Comparison of ENCODE assay signal across 8 mouse cellular contexts in the genomic region with DNA sequence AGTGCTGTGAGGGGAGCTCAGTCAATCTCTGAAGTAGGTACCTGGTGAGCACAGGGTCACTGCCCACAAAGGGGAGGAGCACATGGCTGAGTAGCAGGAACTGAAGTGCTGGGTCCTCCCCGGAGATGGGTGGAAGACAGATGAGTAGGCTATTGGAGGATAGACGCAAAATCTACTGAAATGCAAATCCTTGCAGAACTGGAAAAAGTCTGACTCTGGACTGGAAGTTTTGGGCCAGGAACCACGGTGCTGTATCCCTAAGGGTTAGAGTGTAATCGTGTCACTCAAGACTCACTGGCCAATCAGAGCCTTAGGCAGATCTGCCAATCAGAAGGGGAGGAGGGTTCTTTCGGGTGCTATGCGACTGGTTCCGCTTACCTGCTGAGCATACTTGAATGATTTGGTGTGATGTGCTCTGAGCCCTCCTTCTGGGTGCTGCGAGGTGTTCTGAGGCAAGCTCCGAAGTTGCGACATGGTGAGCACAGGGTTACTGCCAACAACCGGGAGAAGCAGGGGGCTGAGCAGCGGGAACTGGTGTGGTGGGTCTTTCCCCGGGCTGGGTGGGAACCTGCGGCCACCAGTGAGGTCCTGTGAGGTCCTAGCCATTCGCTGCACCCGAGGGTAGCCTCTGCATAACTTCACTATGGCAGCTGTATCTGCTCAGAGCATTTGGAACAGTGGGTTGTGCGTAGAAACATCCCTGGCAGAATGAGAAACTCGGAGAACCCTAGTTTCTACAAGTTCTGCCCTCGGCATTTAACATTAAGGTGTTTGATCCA.
DNase-seq lines count a peak whose midpoint lies in the region; ATAC-seq and TF ChIP-seq lines count a peak whose summit lies in the region.

No protein-coding gene starts in this region.

- H3K9me3 ChIP-seq in E14TG2a.4 (ENCODE audit: low read length) = peaks cover 6% of the 10 kb centered on the region; the same call in 1 of the 2 replicates
- H3K9me3 ChIP-seq in forebrain, embryonic 10.5 days = no peaks in the 10 kb centered on the region
- no peaks in the 10 kb centered on the region for H3K9me3 ChIP-seq in neural tube, embryonic 15.5 days (replicated peaks)

- WGBS in forebrain, embryonic 10.5 days = 2% methylated on average over 19 of the region's 19 CpGs
- 6% methylated on average over 19 of the region's 19 CpGs for WGBS in neural tube, embryonic 15.5 days

- no peaks in the 10 kb centered on the region for H3K36me3 ChIP-seq in E14TG2a.4 (ENCODE audit: insufficient read depth, low read length)
- no peaks in the 10 kb centered on the region for H3K36me3 ChIP-seq in forebrain, embryonic 10.5 days (replicated peaks)
- H3K36me3 ChIP-seq in neural tube, embryonic 15.5 days = no peaks in the 10 kb centered on the region

- peak overlapping the region; percentile 45 for H3K9ac ChIP-seq in neural tube, embryonic 15.5 days (replicated peaks)

- ATAC-seq in hematopoietic stem cell, adult 5-6 weeks (replicated peaks in 1 of 2; ENCODE audit: insufficient read depth in 1 of 2, low FRiP score in 2 of 2, low TSS enrichment in 1 of 2, low read depth in 1 of 2, poor library complexity in 2 of 2, severe bottlenecking in 2 of 2) = peak; percentile 99
- ATAC-seq in neural tube, embryonic 15.5 days (ENCODE audit: low FRiP score) = peak; percentile 97

- H3K4me2 ChIP-seq in neural tube, embryonic 15.5 days = peak overlapping the region; percentile 86

- H3K4me1 ChIP-seq in E14TG2a.4 (replicated peaks; ENCODE audit: low read depth, low read length) = peaks cover 11% of the 10 kb centered on the region; the same call in 1 of the 2 replicates
- peaks cover 8% of the 10 kb centered on the region; the same call in 1 of the 2 replicates for H3K4me1 ChIP-seq in forebrain, embryonic 10.5 days
- 0 out of 2 replicates have a peak, but pooled peaks cover 9% of the 10 kb centered on the region for H3K4me1 ChIP-seq in neural tube, embryonic 15.5 days

- peak overlapping the region; percentile 79 for H3K27ac ChIP-seq in forebrain, embryonic 10.5 days
- 0 out of 2 replicates have a peak overlapping the region, but pooled peaks have one; percentile 8 for H3K27ac ChIP-seq in layer of hippocampus, adult 2 months
- no peak overlapping the region for H3K27ac ChIP-seq in neural tube, embryonic 15.5 days (replicated peaks)

- no peak for TF ChIP-seq CTCF in E14TG2a.4 (conservative IDR thresholded peaks at IDR 0.05; ENCODE audit: low read length)
- TF ChIP-seq CTCF in layer of hippocampus, adult 2 months (conservative IDR thresholded peaks at IDR 0.05) = no peak

- H3K27me3 ChIP-seq in E14TG2a.4 (ENCODE audit: insufficient read depth, low read length) = no peaks in the 10 kb centered on the region
- no peaks in the 10 kb centered on the region for H3K27me3 ChIP-seq in forebrain, embryonic 10.5 days (ENCODE audit: poor library complexity, severe bottlenecking)
- no peaks in the 10 kb centered on the region for H3K27me3 ChIP-seq in neural tube, embryonic 15.5 days (replicated peaks)

- peak overlapping the region; percentile 83 for H3K4me3 ChIP-seq in E14TG2a.4 (replicated peaks; ENCODE audit: low read length)
- H3K4me3 ChIP-seq in forebrain, embryonic 10.5 days = peak overlapping the region; percentile 73
- peak overlapping the region; percentile 67 for H3K4me3 ChIP-seq in layer of hippocampus, adult 2 months
- H3K4me3 ChIP-seq in neural tube, embryonic 15.5 days (replicated peaks) = peak overlapping the region; percentile 54

- peak; percentile 60 for DNase-seq in c-Kit-positive CD71-positive TER-119-positive erythroid progenitor cells, embryonic 14.5 days (ENCODE audit: low spot score)
- DNase-seq in forebrain, embryonic 10.5 days (ENCODE audit: extremely low spot score, low spot score) = peak; percentile 75
- DNase-seq in layer of hippocampus, adult 2 months (ENCODE audit: low spot score in 2 of 2) = peak; percentile 64 to 69
- peak; percentile 74 to 78 for DNase-seq in lung, adult 18-20 months
- peak; percentile 9 to 39 for DNase-seq in thymus, adult 18-20 months

Comparison
In these comparisons a context has a peak if more than half of its experiments do, and no peak if none do; other contexts are left out.
1. DNase-seq: peak in every context shown above with its lines; median percentile 76 in lung, adult 18-20 months; 75 in forebrain, embryonic 10.5 days; 66 in layer of hippocampus, adult 2 months; 60 in c-Kit-positive CD71-positive TER-119-positive erythroid progenitor cells, embryonic 14.5 days; 24 in thymus, adult 18-20 months.